Mouse (Mus musculus): ENCODE measurements at regions not wholly inside any gene's neighbourhood (a gene's known extent, or its start where the extent isn't known, plus 50 kb on each side); places are given as distances from the start of the nearest gene placed in this dataset.

GRCm38 (mm10) chr11:19204521-19204920, 185.7 kb upstream of the Meis1 start:
- TF ChIP-seq HCFC1 (IDR thresholded peaks at IDR 0.05; ENCODE audit: borderline replicate concordance, insufficient read depth, low read length) (no peak), ZC3H11A (IDR thresholded peaks at IDR 0.05; ENCODE audit: borderline replicate concordance, low read depth, low read length) (no peak), CHD2 (IDR thresholded peaks at IDR 0.05; ENCODE audit: low read depth, low read length) (no peak), ZNF384 (IDR thresholded peaks at IDR 0.05; ENCODE audit: low read depth, low read length) (no peak), MAFK (IDR thresholded peaks at IDR 0.05; ENCODE audit: insufficient read depth, low read depth, low read length) (no peak)

Data from ES-E14 (cell line).